Mouse (Mus musculus) neural tube, embryonic 14.5 days (tissue): Measurements from ENCODE around the gene Zfp553. TPM values are rescaled to one million over a fixed set of nuclear protein-coding genes. Genes with fewer than 3 reads are reported as not detected.

ENCODE experiments used
- ATAC-seq: fragments of 200-750 bp; cut with Nextera tagmentation; 2 replicates; pipeline ENCODE4 v1.8.0; 2017; ENCODE audit warnings: low read depth, mild to moderate bottlenecking, moderate TSS enrichment, moderate library complexity
- H3K27ac ChIP-seq: fragments of 300-500 bp; sonication (generic); 2 replicates; pipeline ENCODE4 v1.5.1; 2014; ENCODE audit warnings: low read depth, mild to moderate bottlenecking, control low read depth, low read length, moderate library complexity, mixed read lengths
- H3K27me3 ChIP-seq: fragments of 300-500 bp; sonication (generic); 2 replicates; pipeline ENCODE4 v1.6.1; 2014; ENCODE audit warnings: low read length; ENCODE audit not compliant: control insufficient read depth, insufficient read depth
- H3K36me3 ChIP-seq: fragments of 300-500 bp; sonication (generic); 2 replicates; pipeline ENCODE4 v1.6.1; 2014; ENCODE audit warnings: low read length, mixed read lengths; ENCODE audit not compliant: control insufficient read depth, insufficient read depth
- H3K4me1 ChIP-seq: fragments of 300-500 bp; sonication (generic); 2 replicates; pipeline ENCODE4 v1.6.1; 2014; ENCODE audit warnings: low read length; ENCODE audit not compliant: control insufficient read depth, insufficient read depth
- H3K4me2 ChIP-seq: fragments of 300-500 bp; sonication (generic); 2 replicates; pipeline ENCODE4 v1.6.1; 2014; ENCODE audit warnings: mild to moderate bottlenecking, low read depth, low read length, control low read depth
- H3K4me3 ChIP-seq: fragments of 300-500 bp; sonication (generic); 2 replicates; pipeline ENCODE4 v1.5.1; 2014; ENCODE audit warnings: low read depth, low read length, control low read depth, mixed read lengths
- H3K9ac ChIP-seq: fragments of 300-500 bp; sonication (generic); replicated peaks from 2 replicates; pipeline ENCODE4 v1.6.1; 2014; ENCODE audit warnings: low read depth, mild to moderate bottlenecking, control low read depth, low read length, mixed read lengths
- H3K9me3 ChIP-seq: fragments of 300-500 bp; sonication (generic); 2 replicates; pipeline ENCODE4 v1.6.1; 2016; ENCODE audit warnings: low read length; ENCODE audit not compliant: control insufficient read depth
- WGBS: fragments of 180-500 bp; shearing (Covaris S2); extraction: QIAGEN DNeasy Blood & Tissue Kit; methylation state at CpG from one replicate; pipeline ENCODE4 v1.1.7; 2014; 5-methylcytosine and 5-hydroxymethylcytosine counted together
- polyA plus RNA-seq: library from polyadenylated mRNA; unstranded; fragments of >200 nt; fragmentation: Nextera tagmentation; extraction: Ambion mirVana; gene quantifications from 2 replicates; pipeline ENCODE4 v1.2.1, GENCODE M21; 2014

Zfp553 gene
- polyA plus RNA-seq, 1 experiment from 2014 or later, result 24.0 TPM

DNA sequence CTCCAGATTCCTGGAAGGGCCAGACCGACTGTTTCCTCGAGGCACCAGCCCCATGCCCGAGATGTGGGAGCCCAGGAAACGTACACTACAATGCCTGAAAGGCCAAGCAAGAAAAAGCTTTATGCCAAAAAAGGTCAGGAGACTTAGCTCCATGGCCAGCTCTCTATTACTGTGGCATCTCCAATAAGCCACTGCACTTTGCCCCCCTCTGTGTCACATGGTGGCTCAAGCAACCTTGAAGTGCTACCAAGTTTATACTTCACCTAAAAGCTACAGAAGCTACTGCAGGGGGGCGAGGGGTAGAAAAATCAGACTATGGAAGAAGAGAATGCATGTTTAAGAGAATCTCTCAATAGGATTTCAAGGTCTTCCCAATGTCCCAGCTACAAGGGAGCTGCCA is 39.9 kb upstream of the Zfp553 start:
- 96% methylated on average over 5 of the region's 5 CpGs for WGBS

GRCm38 (mm10) chr7:127194011-127194632 is 38.7 kb upstream of the Zfp553 start:
- H3K4me3 ChIP-seq, result no peak overlapping the region; the same call in 1 of the 2 replicates
- whole genome bisulfite sequencing, result 95% methylated on average over 17 of the region's 17 CpGs
- H3K4me1 ChIP-seq, result peaks cover 16% of the 10 kb centered on the region
- ATAC-seq, result no peak
- H3K9me3 ChIP-seq, result no peaks in the 10 kb centered on the region
- H3K4me2 ChIP-seq, result peak overlapping the region; percentile 88; the same call in 1 of the 2 replicates
- H3K36me3 ChIP-seq, result peaks cover 54% of the 10 kb centered on the region
- H3K9ac ChIP-seq, result no peak overlapping the region
- no peak overlapping the region for H3K27ac ChIP-seq
- H3K27me3 ChIP-seq, result no peaks in the 10 kb centered on the region

More for the DNA sequence above, 39.9 kb upstream of the Zfp553 start:
- ATAC-seq, result no peak
- Histone ChIP-seq H3K4me3 (no peak overlapping the region), H3K4me1 (peaks cover 16% of the 10 kb centered on the region), H3K9ac (no peak overlapping the region), H3K27ac (no peak overlapping the region), H3K4me2 (no peak overlapping the region), H3K9me3 (no peaks in the 10 kb centered on the region), H3K27me3 (no peaks in the 10 kb centered on the region), H3K36me3 (peaks cover 43% of the 10 kb centered on the region)

GRCm38 (mm10) chr7:127194633-127195029 is 38.2 kb upstream of the Zfp553 start:
- H3K36me3 ChIP-seq, result peaks cover 59% of the 10 kb centered on the region

GRCm38 (mm10) chr7:127195544-127196295 is 37.1 kb upstream of the Zfp553 start, which contains the start of gene Cd2bp2:
TSS of gene Cd2bp2 (minus strand) at chr7:127196050.
- Histone ChIP-seq H3K9me3 (no peaks in the 10 kb centered on the region), H3K4me2 (peak within 1 kb of the TSS; percentile 88), H3K9ac (peak within 1 kb of the TSS; percentile 69), H3K4me3 (peak within 1 kb of the TSS; percentile 62), H3K27me3 (no peaks in the 10 kb centered on the region), H3K27ac (peak within 1 kb of the TSS; percentile 85), H3K4me1 (peaks cover 16% of the 10 kb centered on the region), H3K36me3 (peaks cover 68% of the 10 kb centered on the region)
- under 1% methylated on average over 51 of the region's 51 CpGs for WGBS
- ATAC-seq, result peak; percentile 96

More at GRCm38 (mm10) chr7:127194633-127195029, 38.2 kb upstream of the Zfp553 start:
- ATAC-seq, result no peak
- H3K27ac ChIP-seq, result peak overlapping the region; percentile 85; the same call in 1 of the 2 replicates
- peak overlapping the region; percentile 62 for H3K4me3 ChIP-seq
- WGBS, result 90% methylated on average over 6 of the region's 7 CpGs
- peak overlapping the region; percentile 69 for H3K9ac ChIP-seq
- H3K4me2 ChIP-seq, result peak overlapping the region; percentile 88
- H3K9me3 ChIP-seq, result no peaks in the 10 kb centered on the region
- peaks cover 16% of the 10 kb centered on the region for H3K4me1 ChIP-seq
- no peaks in the 10 kb centered on the region for H3K27me3 ChIP-seq

GRCm38 (mm10) chr7:127196484-127196883 is 36.4 kb upstream of the Zfp553 start:
- H3K9ac ChIP-seq, result peak overlapping the region; percentile 64
- no peaks in the 10 kb centered on the region for H3K9me3 ChIP-seq
- H3K4me2 ChIP-seq, result peak overlapping the region; percentile 79
- H3K36me3 ChIP-seq, result peaks cover 71% of the 10 kb centered on the region
- peaks cover 16% of the 10 kb centered on the region for H3K4me1 ChIP-seq
- WGBS, result 57% methylated on average over 11 of the region's 11 CpGs
- peak overlapping the region; percentile 82 for H3K27ac ChIP-seq
- H3K27me3 ChIP-seq, result no peaks in the 10 kb centered on the region
- peak overlapping the region; percentile 62 for H3K4me3 ChIP-seq
- ATAC-seq, result no peak

DNA sequence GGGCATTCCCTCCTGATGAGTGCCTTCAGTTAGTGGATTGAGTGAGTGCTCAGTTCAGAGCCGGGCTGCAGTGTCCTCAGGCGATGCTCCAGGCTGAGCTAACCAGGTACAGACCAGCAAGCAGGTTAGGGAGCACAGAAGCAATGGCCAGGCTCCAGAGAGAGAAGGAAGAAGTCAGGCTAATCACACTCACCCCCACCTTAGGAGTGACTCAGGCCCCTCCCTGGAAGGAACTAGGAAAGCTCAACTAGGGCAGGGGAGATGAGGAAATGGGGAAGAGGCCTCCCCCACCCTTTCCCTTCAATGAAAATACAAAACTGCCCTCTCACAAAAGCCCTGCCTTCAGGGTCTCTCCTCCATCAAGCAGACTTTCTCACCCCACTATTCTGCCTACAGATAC is 26.3 kb upstream of the Zfp553 start:
- WGBS, result 60% methylated on average over 2 of the region's 2 CpGs
- Histone ChIP-seq H3K9me3 (no peaks in the 10 kb centered on the region), H3K4me3 (peak overlapping the region; percentile 90), H3K27me3 (no peaks in the 10 kb centered on the region), H3K4me1 (peaks cover 25% of the 10 kb centered on the region), H3K4me2 (peak overlapping the region; percentile 100), H3K27ac (no peak overlapping the region), H3K9ac (peak overlapping the region; percentile 81), H3K36me3 (peaks cover 11% of the 10 kb centered on the region)
- ATAC-seq, result no peak

DNA sequence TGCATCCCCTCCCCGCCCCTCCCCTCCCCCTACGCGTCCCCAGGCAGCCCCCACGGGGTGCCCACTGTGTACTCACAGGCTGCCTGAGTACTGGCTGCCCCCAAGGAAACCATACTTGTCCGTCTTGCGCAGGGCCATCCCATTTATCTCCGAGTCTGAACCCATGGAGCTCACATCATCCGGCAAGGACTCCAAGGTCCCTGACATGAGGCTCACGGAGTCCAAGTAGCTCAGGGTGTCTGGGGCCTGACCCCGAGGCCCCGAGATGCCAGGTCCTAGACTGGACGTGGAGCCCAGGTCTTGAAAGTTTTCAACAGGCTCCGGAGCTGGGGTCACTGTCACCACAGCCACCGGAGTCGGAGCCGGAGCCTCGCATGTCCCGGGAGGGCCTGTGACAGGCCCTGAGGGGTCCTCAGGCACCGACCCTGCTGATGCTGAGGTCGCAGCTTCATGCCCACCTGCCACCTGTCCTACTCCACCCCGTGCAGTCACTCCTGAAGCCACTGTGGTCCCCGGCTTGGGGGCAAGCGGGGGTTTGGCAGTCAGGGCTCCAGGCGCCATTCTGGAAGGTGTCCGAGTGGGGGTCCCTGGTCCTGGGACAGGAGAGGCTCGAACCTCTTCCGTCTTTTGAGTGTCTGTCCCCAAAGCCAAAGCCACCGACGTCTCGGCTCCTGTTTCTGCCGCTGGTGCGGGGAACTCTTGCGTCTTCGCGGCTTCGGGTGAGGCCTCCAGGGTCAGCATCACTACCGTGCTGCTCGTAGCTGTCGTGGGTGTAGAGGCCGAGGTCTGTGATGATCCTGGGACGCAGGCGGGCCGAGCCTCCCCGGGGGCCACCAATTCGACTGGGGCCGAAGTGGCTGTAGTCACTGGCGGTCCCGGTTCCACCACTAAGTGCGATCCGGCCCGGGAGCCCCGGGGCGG is 25.2 kb upstream of the Zfp553 start:
- peaks cover 25% of the 10 kb centered on the region for H3K4me1 ChIP-seq
- WGBS, result under 1% methylated on average over 52 of the region's 53 CpGs
- ATAC-seq, result peak; percentile 7; the same call in 1 of the 2 replicates
- peak overlapping the region; percentile 90 for H3K4me3 ChIP-seq
- H3K27ac ChIP-seq, result peak overlapping the region; percentile 77
- H3K4me2 ChIP-seq, result peak overlapping the region; percentile 100
- H3K9me3 ChIP-seq, result no peaks in the 10 kb centered on the region
- H3K36me3 ChIP-seq, result peaks cover 8% of the 10 kb centered on the region
- peak overlapping the region; percentile 81 for H3K9ac ChIP-seq
- H3K27me3 ChIP-seq, result no peaks in the 10 kb centered on the region

DNA sequence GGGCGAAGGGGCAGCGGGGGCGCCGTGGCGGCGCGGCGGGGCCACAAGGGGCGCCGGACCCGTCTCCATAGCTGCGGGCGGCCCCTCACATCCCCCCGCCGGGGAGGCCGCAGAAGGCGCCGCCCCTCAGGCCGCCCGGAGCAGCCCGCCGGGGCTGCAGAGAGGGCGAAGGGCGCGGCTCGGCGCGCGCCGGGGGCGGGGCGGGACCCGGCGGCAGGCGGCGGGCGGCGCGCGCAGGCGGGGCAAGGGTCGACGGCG is 24.6 kb upstream of the Zfp553 start, which contains the start of gene Tbc1d10b:
TSS of gene Tbc1d10b (minus strand) at position 174 of the 258 bp plus-strand sequence.
- H3K36me3 ChIP-seq, result peaks cover 2% of the 10 kb centered on the region; the same call in 1 of the 2 replicates
- peaks cover 25% of the 10 kb centered on the region for H3K4me1 ChIP-seq
- peak within 1 kb of the TSS; percentile 90 for H3K4me3 ChIP-seq
- under 1% methylated on average over 35 of the region's 44 CpGs for WGBS
- no peaks in the 10 kb centered on the region for H3K27me3 ChIP-seq
- peak; percentile 4; the same call in 1 of the 2 replicates for ATAC-seq
- H3K27ac ChIP-seq, result peak within 1 kb of the TSS; percentile 77
- H3K9ac ChIP-seq, result peak within 1 kb of the TSS; percentile 81
- H3K9me3 ChIP-seq, result no peaks in the 10 kb centered on the region
- H3K4me2 ChIP-seq, result peak within 1 kb of the TSS; percentile 100
